Mouse (Mus musculus) spleen, postnatal 0 days (tissue): ENCODE data around the gene Cd180. TPM values are rescaled to one million over a fixed set of nuclear protein-coding genes. Genes with fewer than 3 reads are reported as not detected.

Source experiments
- polyA plus RNA-seq: library from polyadenylated mRNA; unstranded; fragments of >200 nt; fragmentation: Nextera tagmentation; extraction: Ambion mirVana; gene quantifications from 2 replicates; pipeline ENCODE4 v1.2.1, GENCODE M21; 2015

Gene Cd180
- 2.6 and 3.6 TPM in 2 replicates for polyA plus RNA-seq

GRCm38 (mm10) chr13:102693341-102693801 lies at the start of gene Cd180:
Cd180 (plus strand) TSS chr13:102693558.

